Mouse (Mus musculus) forebrain, postnatal 0 days (tissue): ENCODE data around the gene Oxct1. TPM values are rescaled to one million over a fixed set of nuclear protein-coding genes. Genes with fewer than 3 reads are reported as not detected.

Experiments
- ATAC-seq: fragments of 200-750 bp; cut with Nextera tagmentation; 2 replicates; pipeline ENCODE4 v1.8.0; 2017; ENCODE audit warnings: mild to moderate bottlenecking, moderate library complexity
- DNase-seq: peaks from one replicate; pipeline ENCODE4 v3.0.0-alpha.2; 2015
- H3K27ac ChIP-seq: fragments of 300-500 bp; sonication (generic); 2 replicates; pipeline ENCODE4 v1.5.1; 2014; ENCODE audit warnings: low read depth, mild to moderate bottlenecking, antibody characterized with exemption, low read length, moderate library complexity, mixed read lengths
- H3K27me3 ChIP-seq: fragments of 300-500 bp; sonication (generic); 2 replicates; pipeline ENCODE4 v1.6.1; 2014; ENCODE audit warnings: mild to moderate bottlenecking, low read length, mixed read lengths; ENCODE audit not compliant: insufficient read depth
- H3K36me3 ChIP-seq: fragments of 300-500 bp; sonication (generic); 2 replicates; pipeline ENCODE4 v1.6.1; 2014; ENCODE audit warnings: mild to moderate bottlenecking, moderate library complexity; ENCODE audit not compliant: insufficient read depth
- H3K4me1 ChIP-seq: fragments of 300-500 bp; sonication (generic); 2 replicates; pipeline ENCODE4 v1.6.1; 2014; ENCODE audit warnings: antibody characterized with exemption; ENCODE audit not compliant: insufficient read depth
- H3K4me2 ChIP-seq: fragments of 300-500 bp; sonication (generic); 2 replicates; pipeline ENCODE4 v1.6.1; 2014; ENCODE audit warnings: low read depth, mild to moderate bottlenecking, moderate library complexity
- H3K4me3 ChIP-seq: fragments of 300-500 bp; sonication (generic); 2 replicates; pipeline ENCODE4 v1.5.1; 2014; ENCODE audit warnings: low read depth, low read length, mixed read lengths
- H3K9ac ChIP-seq: fragments of 300-500 bp; sonication (generic); 2 replicates; pipeline ENCODE4 v1.6.1; 2014; ENCODE audit warnings: mild to moderate bottlenecking
- H3K9me3 ChIP-seq: fragments of 300-500 bp; sonication (generic); 2 replicates; pipeline ENCODE4 v1.6.1; 2016; ENCODE audit warnings: low read length
- CTCF ChIP-seq: sonication (generic); IDR thresholded peaks from 2 replicates; pipeline ENCODE4 v1.5.1; 2016; ENCODE audit warnings: antibody characterized with exemption, control low read depth, low read depth
- WGBS: fragments of 180-500 bp; shearing (Covaris S2); extraction: QIAGEN DNeasy Blood & Tissue Kit; methylation state at CpG from one replicate; pipeline ENCODE4 v1.1.7; 2014; 5-methylcytosine and 5-hydroxymethylcytosine counted together
- polyA plus RNA-seq: library from polyadenylated mRNA; unstranded; fragments of >200 nt; fragmentation: Nextera tagmentation; extraction: Ambion mirVana; gene quantifications from 2 replicates; pipeline ENCODE4 v1.2.1, GENCODE M21; 2015
- total RNA-seq: library from RNA; depleted of rRNA; stranded (reverse); fragments of >200 nt; gene quantifications from 2 replicates; pipeline ENCODE4 v1.2.3, GENCODE M21; 2014

The Oxct1 gene
- total and polyA plus RNA-seq, 2 experiments from 2014 or later, result 354 to 419 TPM

DNA sequence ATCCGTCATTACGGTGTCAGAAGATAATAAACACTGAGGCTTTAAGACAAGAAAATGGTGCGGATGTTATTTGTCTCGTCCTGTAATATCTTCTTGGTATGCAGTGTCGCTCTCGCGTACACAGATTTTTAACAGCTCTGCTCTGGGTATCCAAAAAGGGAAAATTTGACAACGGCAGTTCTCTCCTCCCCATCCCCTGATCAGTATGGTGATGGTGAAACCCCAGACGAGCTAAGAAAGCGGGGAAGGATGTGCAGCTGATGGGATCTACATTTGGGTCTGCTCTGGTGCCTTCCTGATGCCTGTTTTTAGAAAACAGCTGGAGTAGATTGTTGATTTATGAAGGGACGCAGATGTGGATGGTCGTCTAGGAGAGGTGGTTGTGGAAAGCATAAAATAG lies 78.1 kb downstream of the Oxct1 start:
- Histone ChIP-seq H3K27ac (no peak overlapping the region), H3K27me3 (no peaks in the 10 kb centered on the region), H3K9ac (no peak overlapping the region), H3K4me3 (no peak overlapping the region), H3K4me2 (no peak overlapping the region), H3K9me3 (no peaks in the 10 kb centered on the region), H3K4me1 (no peaks in the 10 kb centered on the region), H3K36me3 (peaks cover 17% of the 10 kb centered on the region)
- WGBS, result 76% methylated on average over 12 of the region's 12 CpGs
- no peak for TF ChIP-seq CTCF
- DNase-seq, result peak; percentile 11
- peak; percentile 69 for ATAC-seq

DNA sequence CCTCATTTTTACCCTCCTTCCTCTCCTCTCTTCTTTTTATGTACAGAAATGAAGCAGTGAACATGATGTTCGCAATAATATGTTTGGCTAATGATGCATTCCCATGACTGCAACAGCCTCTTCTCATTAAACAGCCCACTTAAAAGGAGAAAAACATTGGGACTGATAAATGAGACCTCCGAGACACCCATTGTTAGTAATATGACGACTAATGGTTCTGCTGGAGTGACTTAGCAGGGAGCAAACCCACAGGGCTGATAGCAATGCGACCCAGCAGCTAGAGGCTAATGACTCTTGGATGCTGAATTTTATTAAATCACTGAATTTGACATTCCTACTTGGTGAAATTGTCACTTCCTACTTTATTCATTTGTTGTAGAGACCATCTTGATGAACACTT lies 79.3 kb downstream of the Oxct1 start:
- TF ChIP-seq CTCF, result no peak
- 61% methylated on average over 4 of the region's 4 CpGs for WGBS
- no peak for ATAC-seq

DNA sequence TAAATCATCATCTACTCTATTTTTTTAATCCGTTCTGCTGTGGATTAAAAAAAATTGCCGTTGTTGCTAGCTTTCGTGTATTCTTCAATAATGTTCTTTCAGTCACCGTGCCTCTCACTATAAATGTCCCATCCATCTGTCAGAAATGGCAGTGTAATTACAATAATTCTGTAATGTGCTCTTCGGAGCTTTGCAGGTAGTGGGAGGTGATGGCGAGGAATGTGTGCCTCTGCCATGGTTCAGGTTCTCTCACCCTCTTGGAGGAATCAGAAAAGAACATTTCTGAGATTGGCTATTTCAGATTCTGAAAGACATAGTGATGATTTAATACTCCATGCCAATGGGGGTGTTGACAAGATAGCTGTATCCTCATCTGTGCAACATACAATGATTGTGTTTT lies 93.8 kb downstream of the Oxct1 start:
- no peak for TF ChIP-seq CTCF
- no peaks in the 10 kb centered on the region for H3K36me3 ChIP-seq
- DNase-seq, result no peak
- H3K9ac ChIP-seq, result no peak overlapping the region
- H3K9me3 ChIP-seq, result no peaks in the 10 kb centered on the region
- no peak for ATAC-seq
- no peaks in the 10 kb centered on the region for H3K4me1 ChIP-seq
- H3K27me3 ChIP-seq, result no peaks in the 10 kb centered on the region
- H3K27ac ChIP-seq, result no peak overlapping the region
- H3K4me3 ChIP-seq, result no peak overlapping the region
- WGBS, result 81% methylated on average over 6 of the region's 6 CpGs
- H3K4me2 ChIP-seq, result no peak overlapping the region

More for the DNA sequence above, 79.3 kb downstream of the Oxct1 start:
- no peak overlapping the region for H3K4me3 ChIP-seq
- H3K4me2 ChIP-seq, result no peak overlapping the region
- H3K36me3 ChIP-seq, result peaks cover 17% of the 10 kb centered on the region
- no peak for DNase-seq
- H3K9ac ChIP-seq, result no peak overlapping the region
- H3K4me1 ChIP-seq, result no peaks in the 10 kb centered on the region
- no peaks in the 10 kb centered on the region for H3K27me3 ChIP-seq
- H3K27ac ChIP-seq, result no peak overlapping the region
- no peaks in the 10 kb centered on the region for H3K9me3 ChIP-seq

DNA sequence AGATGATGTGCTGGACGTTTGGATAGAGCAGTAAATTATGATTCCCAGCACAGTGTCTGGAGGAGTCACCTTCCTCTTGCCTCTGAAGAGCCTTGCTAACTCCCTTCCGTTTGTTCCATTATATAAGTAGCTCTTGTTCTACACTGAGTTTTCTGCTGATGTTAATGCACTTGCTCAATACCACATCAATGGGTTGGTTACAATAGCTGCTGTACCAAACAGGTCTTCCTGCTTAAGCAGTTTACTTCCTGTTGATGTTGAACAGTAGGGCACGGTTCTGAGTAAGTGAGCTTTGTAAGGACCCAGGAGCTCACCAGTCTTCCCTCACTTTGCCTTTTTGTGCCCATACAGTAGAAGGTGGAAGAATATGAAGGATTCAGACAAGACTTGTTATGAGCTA lies 98.5 kb downstream of the Oxct1 start:
- Histone ChIP-seq H3K4me1 (no peaks in the 10 kb centered on the region), H3K9me3 (no peaks in the 10 kb centered on the region), H3K27me3 (no peaks in the 10 kb centered on the region), H3K4me3 (no peak overlapping the region), H3K4me2 (no peak overlapping the region), H3K36me3 (peaks cover 11% of the 10 kb centered on the region), H3K9ac (no peak overlapping the region), H3K27ac (no peak overlapping the region)
- DNase-seq (no peak), ATAC-seq (no peak)
- 55% methylated on average over 3 of the region's 3 CpGs for WGBS
- TF ChIP-seq CTCF, result no peak

- 7% methylated on average over 1 of the region's 1 CpGs for WGBS
- H3K9ac ChIP-seq, result no peak overlapping the region
- H3K27ac ChIP-seq, result no peak overlapping the region
- H3K4me3 ChIP-seq, result no peak overlapping the region
- ATAC-seq (peak; percentile 21; the same call in 1 of the 2 replicates), DNase-seq (no peak)
- no peak for TF ChIP-seq CTCF
- H3K9me3 ChIP-seq, result no peaks in the 10 kb centered on the region
- no peaks in the 10 kb centered on the region for H3K27me3 ChIP-seq
- no peaks in the 10 kb centered on the region for H3K4me1 ChIP-seq
- H3K36me3 ChIP-seq, result peaks cover 8% of the 10 kb centered on the region; the same call in 1 of the 2 replicates
- no peak overlapping the region for H3K4me2 ChIP-seq
Measured at GRCm38 (mm10) chr15:4138524-4138923, 112.3 kb downstream of the Oxct1 start.

DNA sequence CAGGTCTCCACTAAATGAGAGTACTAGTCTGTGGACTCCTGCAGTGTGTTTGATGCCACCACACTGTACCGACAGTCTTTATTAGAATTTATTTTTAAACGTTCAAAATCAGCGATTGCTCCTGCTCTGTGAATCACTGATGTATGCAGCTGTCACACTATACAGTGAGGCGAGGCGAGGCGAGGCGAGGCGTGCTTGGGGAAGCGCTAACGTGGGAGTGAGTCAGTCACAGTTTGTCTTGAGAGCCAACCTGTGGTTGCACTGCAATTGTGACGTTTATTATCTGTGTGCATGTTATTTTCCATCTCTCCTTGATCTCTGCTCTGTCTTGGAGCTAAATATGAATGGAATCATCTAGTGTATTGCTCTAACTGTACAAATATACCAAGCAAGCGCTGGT lies 113.3 kb downstream of the Oxct1 start:
- Histone ChIP-seq H3K27ac (no peak overlapping the region), H3K4me3 (no peak overlapping the region), H3K36me3 (peaks cover 14% of the 10 kb centered on the region), H3K4me1 (no peaks in the 10 kb centered on the region), H3K4me2 (no peak overlapping the region), H3K9ac (no peak overlapping the region), H3K9me3 (no peaks in the 10 kb centered on the region), H3K27me3 (no peaks in the 10 kb centered on the region)
- no peak for TF ChIP-seq CTCF
- peak; percentile 75 for ATAC-seq
- WGBS, result 81% methylated on average over 12 of the region's 12 CpGs
- peak; percentile 16 for DNase-seq

- no peak for DNase-seq
- 85% methylated on average over 5 of the region's 5 CpGs for WGBS
- Histone ChIP-seq H3K9me3 (no peaks in the 10 kb centered on the region), H3K4me2 (no peak overlapping the region), H3K27me3 (no peaks in the 10 kb centered on the region), H3K4me1 (no peaks in the 10 kb centered on the region), H3K9ac (no peak overlapping the region), H3K27ac (no peak overlapping the region), H3K36me3 (peaks cover 10% of the 10 kb centered on the region), H3K4me3 (no peak overlapping the region)
- no peak for ATAC-seq
- TF ChIP-seq CTCF, result no peak
Measured at GRCm38 (mm10) chr15:4145352-4145751, 119.2 kb downstream of the Oxct1 start.

GRCm38 (mm10) chr15:4147700-4148099 lies 121.5 kb downstream of the Oxct1 start:
- no peak overlapping the region for H3K9ac ChIP-seq
- no peak overlapping the region for H3K4me2 ChIP-seq
- H3K9me3 ChIP-seq, result no peaks in the 10 kb centered on the region
- 90% methylated on average over 2 of the region's 2 CpGs for WGBS
- H3K4me3 ChIP-seq, result no peak overlapping the region
- ATAC-seq, result no peak
- TF ChIP-seq CTCF, result no peak
- H3K4me1 ChIP-seq, result no peaks in the 10 kb centered on the region
- no peak for DNase-seq
- H3K36me3 ChIP-seq, result peaks cover 14% of the 10 kb centered on the region
- H3K27me3 ChIP-seq, result no peaks in the 10 kb centered on the region
- no peak overlapping the region for H3K27ac ChIP-seq
